Mouse (Mus musculus) heart, adult 2 months (tissue): ENCODE results near the gene Gja4.

Experiments
- CTCF ChIP-seq: fragments of 200-600 bp; IDR thresholded peaks from 2 replicates; pipeline ENCODE4 v1.8.1; 2022; ENCODE audit warnings: antibody characterized with exemption, mild to moderate bottlenecking, moderate library complexity
- POLR2A ChIP-seq: fragments of 200-500 bp; IDR thresholded peaks from 2 replicates; pipeline ENCODE4 v1.6.1; 2011; ENCODE audit warnings: mild to moderate bottlenecking, low read depth, low read length, control low read depth; ENCODE audit not compliant: insufficient read depth

- TF ChIP-seq POLR2A: no peak
- TF ChIP-seq CTCF: no peak
Measured at GRCm38 (mm10) chr4:127327749-127328148, 13.9 kb upstream of the Gja4 start.
